Comparison of ENCODE assay signal across 23 mouse cellular contexts in the genomic region with DNA sequence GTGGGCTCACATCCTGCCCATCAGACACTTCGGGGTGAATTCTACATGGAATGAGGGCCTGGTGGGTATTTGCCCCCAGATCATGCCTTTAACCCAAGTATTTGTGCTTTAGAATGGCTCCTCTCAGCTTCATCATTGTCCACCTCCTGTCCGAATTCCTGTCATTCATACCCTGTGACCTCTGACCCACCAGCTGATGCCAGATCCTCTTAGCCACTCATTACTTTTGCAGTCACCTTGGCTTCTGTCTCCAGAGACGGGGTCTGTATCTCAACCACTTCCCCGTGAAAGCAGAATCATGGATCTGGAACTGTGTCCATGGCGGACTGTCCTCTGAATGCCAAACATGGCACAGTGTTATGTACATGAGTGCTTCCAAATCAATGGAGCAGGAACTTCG.
DNase-seq lines count a peak whose midpoint lies in the region; ATAC-seq lines count a peak whose summit lies in the region.
"Had no signal": no experiment of that assay in that cellular context is flagged by ENCODE, and none has a peak within 500 bp of the region (broad histone marks: within the 10 kb centered on the region; RNA-seq: fewer than 3 reads in every experiment).

No protein-coding gene starts in this region.

- H3K9me3 ChIP-seq in midbrain, embryonic 11.5 days (ENCODE audit: control insufficient read depth, low read length): no peaks in the 10 kb centered on the region
- H3K9me3 ChIP-seq in midbrain, embryonic 15.5 days: no peaks in the 10 kb centered on the region
- H3K9me3 ChIP-seq: embryonic facial prominence, embryonic 13.5 days; embryonic facial prominence, embryonic 15.5 days; forebrain, embryonic 10.5 days; forebrain, embryonic 12.5 days had no signal

- H3K4me3 ChIP-seq in midbrain, embryonic 11.5 days (ENCODE audit: low read depth, low read length): no peak overlapping the region
- no peak overlapping the region for H3K4me3 ChIP-seq in midbrain, embryonic 15.5 days
- H3K4me3 ChIP-seq: embryonic facial prominence, embryonic 13.5 days; embryonic facial prominence, embryonic 15.5 days; erythroblast, embryonic 14.5 days; forebrain, embryonic 10.5 days; forebrain, embryonic 12.5 days had no signal

- no peaks in the 10 kb centered on the region; the same call in 1 of the 2 replicates for H3K4me1 ChIP-seq in midbrain, embryonic 11.5 days (ENCODE audit: control insufficient read depth, insufficient read depth, low read length)
- H3K4me1 ChIP-seq in midbrain, embryonic 15.5 days: no peaks in the 10 kb centered on the region

- H3K27ac ChIP-seq in midbrain, embryonic 11.5 days (ENCODE audit: low read depth, low read length): no peak overlapping the region
- H3K27ac ChIP-seq in midbrain, embryonic 15.5 days: no peak overlapping the region
- H3K27ac ChIP-seq: embryonic facial prominence, embryonic 13.5 days; embryonic facial prominence, embryonic 15.5 days; forebrain, embryonic 10.5 days; forebrain, embryonic 12.5 days had no signal

- H3K4me2 ChIP-seq in midbrain, embryonic 11.5 days: no peak overlapping the region
- no peak overlapping the region for H3K4me2 ChIP-seq in midbrain, embryonic 15.5 days
- H3K4me2 ChIP-seq: embryonic facial prominence, embryonic 13.5 days; embryonic facial prominence, embryonic 15.5 days; forebrain, embryonic 12.5 days had no signal

- H3K9ac ChIP-seq in midbrain, embryonic 11.5 days (ENCODE audit: low read length): no peak overlapping the region
- H3K9ac ChIP-seq in midbrain, embryonic 15.5 days: no peak overlapping the region
- H3K9ac ChIP-seq: embryonic facial prominence, embryonic 13.5 days; embryonic facial prominence, embryonic 15.5 days; forebrain, embryonic 12.5 days had no signal

- H3K27me3 ChIP-seq in midbrain, embryonic 11.5 days (ENCODE audit: control insufficient read depth, insufficient read depth, low read length): no peaks in the 10 kb centered on the region
- H3K27me3 ChIP-seq in midbrain, embryonic 15.5 days (replicated peaks): no peaks in the 10 kb centered on the region
- H3K27me3 ChIP-seq: embryonic facial prominence, embryonic 13.5 days; embryonic facial prominence, embryonic 15.5 days had no signal

- peak; percentile 87 for DNase-seq in heart, adult 11 months
- DNase-seq in heart, adult 8-10 months (ENCODE audit: low spot score): no peak
- peak; percentile 17 for DNase-seq in kidney, postnatal 10 days
- DNase-seq in kidney, postnatal 14 days: no peak
- peak; percentile 76 for DNase-seq in midbrain, embryonic 11.5 days (ENCODE audit: low spot score, missing footprints)
- DNase-seq: adrenal gland, adult 2 months; adrenal gland, postnatal 10 days; adrenal gland, postnatal 25 days; cerebellum, adult 11 months; cerebellum, adult 18-20 months; cerebellum, adult 8-10 months; cerebellum, adult 9-11 months; cerebellum, postnatal 14 days; cerebellum, postnatal 36 days; embryo, embryonic 11 days had no signal

- no peaks in the 10 kb centered on the region for H3K36me3 ChIP-seq in midbrain, embryonic 11.5 days (ENCODE audit: control insufficient read depth, insufficient read depth, low read length)
- no peaks in the 10 kb centered on the region for H3K36me3 ChIP-seq in midbrain, embryonic 15.5 days (replicated peaks)
- H3K36me3 ChIP-seq: embryonic facial prominence, embryonic 13.5 days; embryonic facial prominence, embryonic 15.5 days; forebrain, embryonic 10.5 days; forebrain, embryonic 12.5 days had no signal

- ATAC-seq in midbrain, embryonic 11.5 days (ENCODE audit: low FRiP score): no peak
- ATAC-seq in midbrain, embryonic 15.5 days (replicated peaks): no peak
- ATAC-seq: forebrain, embryonic 14.5 days; forebrain, embryonic 16.5 days had no signal

- 44% methylated on average over 6 of the region's 6 CpGs for WGBS in midbrain, embryonic 11.5 days
- WGBS in midbrain, embryonic 15.5 days: 58% methylated on average over 6 of the region's 6 CpGs

Comparison
In these comparisons a context has a peak if more than half of its experiments do, and no peak if none do; other contexts are left out.
1. DNase-seq: peak in heart, adult 11 months (single experiment), kidney, postnatal 10 days (single experiment) and midbrain, embryonic 11.5 days (single experiment); none in heart, adult 8-10 months (single experiment) and kidney, postnatal 14 days (single experiment).